Mouse (Mus musculus) forebrain, embryonic 16.5 days (tissue): ENCODE data around the gene Sec14l3. TPM values are rescaled to one million over a fixed set of nuclear protein-coding genes. Genes with fewer than 3 reads are reported as not detected.
"Not testable (repeated sequence)": the region's sequence is repeated elsewhere in the genome, so short reads cannot be mapped to it uniquely, and the experiment has no call there.

Source experiments
- ATAC-seq: fragments of 200-750 bp; cut with Nextera tagmentation; 2 replicates; pipeline ENCODE4 v1.8.0; 2017; ENCODE audit warnings: mild to moderate bottlenecking, moderate library complexity
- H3K27ac ChIP-seq: fragments of 300-500 bp; sonication (generic); 2 replicates; pipeline ENCODE4 v1.5.1; 2014; ENCODE audit warnings: low read length, control low read depth
- H3K27me3 ChIP-seq: fragments of 300-500 bp; sonication (generic); replicated peaks from 2 replicates; pipeline ENCODE4 v1.6.1; 2014; ENCODE audit warnings: low read length; ENCODE audit not compliant: control insufficient read depth, insufficient read depth
- H3K36me3 ChIP-seq: fragments of 300-500 bp; sonication (generic); 2 replicates; pipeline ENCODE4 v1.6.1; 2014; ENCODE audit not compliant: control insufficient read depth, insufficient read depth
- H3K4me1 ChIP-seq: fragments of 300-500 bp; sonication (generic); replicated peaks from 2 replicates; pipeline ENCODE4 v1.6.1; 2014; ENCODE audit warnings: low read length; ENCODE audit not compliant: control insufficient read depth, insufficient read depth
- H3K4me2 ChIP-seq: fragments of 300-500 bp; sonication (generic); 2 replicates; pipeline ENCODE4 v1.6.1; 2014; ENCODE audit warnings: mild to moderate bottlenecking, low read length, control low read depth
- H3K4me3 ChIP-seq: fragments of 300-500 bp; sonication (generic); replicated peaks from 2 replicates; pipeline ENCODE4 v1.5.1; 2014; ENCODE audit warnings: mild to moderate bottlenecking, low read length, control low read depth
- H3K9ac ChIP-seq: fragments of 300-500 bp; sonication (generic); replicated peaks from 2 replicates; pipeline ENCODE4 v1.6.1; 2014; ENCODE audit warnings: low read depth, low read length, control low read depth
- H3K9me3 ChIP-seq: fragments of 300-500 bp; sonication (generic); 2 replicates; pipeline ENCODE4 v1.6.1; 2016; ENCODE audit warnings: low read length; ENCODE audit not compliant: control insufficient read depth
- WGBS: fragments of 180-500 bp; shearing (Covaris S2); extraction: QIAGEN DNeasy Blood & Tissue Kit; methylation state at CpG from one replicate; pipeline ENCODE4 v1.1.7; 2014; 5-methylcytosine and 5-hydroxymethylcytosine counted together
- polyA plus RNA-seq: library from polyadenylated mRNA; unstranded; fragments of >200 nt; fragmentation: Nextera tagmentation; extraction: Ambion mirVana; gene quantifications from 2 replicates; pipeline ENCODE4 v1.2.1, GENCODE M21; 2015

Gene Sec14l3
- polyA plus RNA-seq, 1 experiment from 2014 or later, result 2.8 TPM

DNA sequence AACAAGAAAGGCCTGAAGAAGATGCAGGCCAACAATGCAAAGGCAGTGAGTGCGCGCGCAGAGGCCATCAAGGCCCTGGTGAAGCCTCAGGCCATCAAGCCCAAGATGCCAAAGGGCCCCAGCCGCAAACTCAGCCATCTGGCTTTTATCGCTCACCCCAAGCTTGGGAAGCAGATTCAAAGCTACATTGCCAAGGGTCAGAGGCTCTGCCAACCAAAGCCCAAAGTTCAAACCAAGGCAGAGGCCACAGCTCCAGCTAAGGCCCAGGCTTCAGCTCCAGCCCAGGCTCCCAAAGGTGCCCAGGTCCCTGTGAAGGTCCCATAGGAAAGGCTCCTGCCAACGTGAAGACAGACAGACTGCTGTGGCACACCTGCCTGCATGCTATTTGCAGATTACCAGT, 43.3 kb downstream of the Sec14l3 start:
- H3K36me3 ChIP-seq, H3K27ac ChIP-seq: not testable (repeated sequence)
- WGBS, result 93% methylated on average over 5 of the region's 6 CpGs

DNA sequence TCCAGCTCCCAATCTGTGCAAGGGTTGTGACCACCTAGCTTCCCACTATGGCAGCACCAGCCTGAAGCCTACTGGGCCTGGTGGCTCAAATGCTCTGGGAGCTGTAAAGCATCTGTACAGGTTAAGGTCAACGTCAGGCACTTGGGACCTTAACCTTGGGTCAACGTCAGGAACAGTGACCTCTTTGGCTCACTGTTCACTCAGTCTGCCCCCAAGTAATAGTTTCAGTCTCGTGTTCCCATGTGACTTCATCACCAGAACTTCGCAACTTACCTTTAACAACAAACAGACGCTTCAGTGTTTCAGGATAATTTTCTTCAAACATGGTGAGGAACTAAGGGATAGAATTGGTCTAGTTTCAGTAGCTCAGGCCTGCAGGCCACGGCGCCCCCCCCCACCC, 44.0 kb downstream of the Sec14l3 start:
- WGBS, result 85% methylated on average over 7 of the region's 7 CpGs
- Histone ChIP-seq H3K9ac (no peak overlapping the region), H3K9me3 (no peaks in the 10 kb centered on the region), H3K27me3 (no peaks in the 10 kb centered on the region), H3K36me3 (no peaks in the 10 kb centered on the region), H3K4me2 (no peak overlapping the region), H3K4me1 (no peaks in the 10 kb centered on the region), H3K27ac (no peak overlapping the region), H3K4me3 (no peak overlapping the region)
- ATAC-seq, result no peak

More for the DNA sequence above, 43.3 kb downstream of the Sec14l3 start:
- not testable (repeated sequence) for ATAC-seq, H3K9me3 ChIP-seq, H3K4me3 ChIP-seq, H3K4me1 ChIP-seq, H3K9ac ChIP-seq, H3K4me2 ChIP-seq, H3K27me3 ChIP-seq

DNA sequence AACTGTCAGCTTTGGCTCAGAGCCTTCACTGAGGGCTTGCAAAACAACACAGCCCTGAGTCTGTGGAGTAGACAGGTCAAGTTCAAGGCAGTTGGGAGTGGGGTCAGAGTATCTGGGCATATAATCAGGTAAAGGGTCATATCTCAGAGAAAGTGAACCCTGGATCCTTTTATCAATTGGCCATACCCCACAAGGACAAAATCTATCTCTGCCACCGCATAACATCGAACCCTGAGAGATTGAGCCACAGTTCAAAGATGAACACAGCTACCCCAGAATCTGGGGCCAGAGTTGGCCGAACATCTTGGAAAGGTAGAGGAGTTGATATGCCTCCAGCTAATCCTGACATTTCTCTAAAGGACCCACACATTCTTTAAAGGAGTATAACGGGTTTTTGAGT, 47.4 kb downstream of the Sec14l3 start:
- Histone ChIP-seq H3K4me2 (no peak overlapping the region), H3K9ac (no peak overlapping the region), H3K36me3 (no peaks in the 10 kb centered on the region), H3K4me3 (no peak overlapping the region), H3K4me1 (peaks cover 4% of the 10 kb centered on the region; the same call in 1 of the 2 replicates), H3K27me3 (no peaks in the 10 kb centered on the region), H3K9me3 (no peaks in the 10 kb centered on the region), H3K27ac (no peak overlapping the region)
- no peak for ATAC-seq
- 90% methylated on average over 4 of the region's 4 CpGs for WGBS

DNA sequence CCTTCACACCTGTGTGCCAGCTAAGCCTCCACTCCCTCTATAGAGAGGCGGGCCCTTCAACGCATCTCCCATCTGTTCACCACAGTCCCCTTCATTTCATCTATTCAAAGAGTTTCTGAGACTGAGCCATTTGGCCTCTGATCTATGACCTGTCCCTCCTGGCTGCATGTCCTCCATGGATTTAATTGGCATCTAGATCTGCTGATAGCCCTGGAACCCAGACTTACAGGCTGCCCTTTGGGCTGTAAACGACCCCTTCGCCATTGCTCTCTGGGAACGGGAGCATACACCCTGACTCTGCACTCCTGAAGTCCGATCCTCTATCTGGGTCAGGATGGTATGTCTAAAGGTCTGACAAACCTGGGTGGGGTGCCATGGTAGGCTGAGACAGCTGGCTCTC, 48.2 kb downstream of the Sec14l3 start:
- Histone ChIP-seq H3K36me3 (no peaks in the 10 kb centered on the region), H3K9me3 (no peaks in the 10 kb centered on the region), H3K9ac (no peak overlapping the region), H3K27me3 (no peaks in the 10 kb centered on the region), H3K4me2 (no peak overlapping the region), H3K4me1 (peaks cover 10% of the 10 kb centered on the region), H3K4me3 (no peak overlapping the region), H3K27ac (no peak overlapping the region)
- no peak for ATAC-seq
- WGBS, result 85% methylated on average over 6 of the region's 6 CpGs

DNA sequence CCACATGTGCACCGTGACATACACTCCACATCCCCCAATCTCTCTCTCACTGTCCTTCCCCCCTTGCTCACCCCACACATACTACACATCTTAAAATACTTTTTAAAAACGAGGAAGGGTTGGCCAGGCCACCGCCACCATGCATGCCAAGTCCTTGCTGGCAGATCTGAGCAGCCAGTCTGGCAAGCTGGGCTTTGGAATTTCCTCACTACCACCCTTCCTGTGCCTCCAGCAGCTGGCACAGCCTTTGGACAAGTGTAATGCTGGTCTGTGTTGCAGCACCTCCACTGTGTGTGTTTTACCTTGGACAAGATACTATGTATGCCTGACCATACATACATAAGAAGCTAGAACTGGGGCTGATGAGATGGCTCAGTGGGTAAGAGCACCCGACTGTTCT, 48.9 kb downstream of the Sec14l3 start:
- 74% methylated on average over 4 of the region's 4 CpGs for WGBS

DNA sequence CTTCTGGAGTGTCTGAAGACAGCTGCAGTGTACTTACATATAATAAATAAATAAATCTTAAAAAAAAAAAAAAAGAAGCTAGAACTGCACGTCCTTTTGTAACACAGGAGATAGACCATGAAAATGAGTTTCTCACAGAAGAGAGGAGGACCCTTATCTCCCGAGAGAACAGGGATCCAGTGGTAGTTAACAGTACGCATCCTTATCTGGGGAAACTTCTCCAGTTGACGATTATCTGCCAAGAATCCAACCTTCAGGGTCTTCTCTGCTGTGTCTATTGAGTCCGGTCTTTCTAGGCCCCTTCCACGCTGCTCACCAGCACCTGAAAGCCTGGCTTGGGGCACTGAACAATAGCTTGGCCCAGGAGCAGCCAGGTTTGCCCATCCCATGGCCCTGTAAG, 49.3 kb downstream of the Sec14l3 start:
- no peak overlapping the region for H3K4me2 ChIP-seq
- H3K9me3 ChIP-seq, result no peaks in the 10 kb centered on the region
- no peaks in the 10 kb centered on the region for H3K36me3 ChIP-seq
- WGBS, result 85% methylated on average over 6 of the region's 6 CpGs
- H3K27ac ChIP-seq, result no peak overlapping the region
- H3K9ac ChIP-seq, result no peak overlapping the region
- H3K4me3 ChIP-seq, result no peak overlapping the region
- H3K27me3 ChIP-seq, result no peaks in the 10 kb centered on the region
- peaks cover 21% of the 10 kb centered on the region for H3K4me1 ChIP-seq
- ATAC-seq, result no peak

More for the DNA sequence above, 48.9 kb downstream of the Sec14l3 start:
- Histone ChIP-seq H3K27ac (no peak overlapping the region), H3K9ac (no peak overlapping the region), H3K4me3 (no peak overlapping the region), H3K36me3 (no peaks in the 10 kb centered on the region), H3K4me1 (peaks cover 17% of the 10 kb centered on the region), H3K27me3 (no peaks in the 10 kb centered on the region), H3K4me2 (no peak overlapping the region), H3K9me3 (no peaks in the 10 kb centered on the region)
- no peak for ATAC-seq

DNA sequence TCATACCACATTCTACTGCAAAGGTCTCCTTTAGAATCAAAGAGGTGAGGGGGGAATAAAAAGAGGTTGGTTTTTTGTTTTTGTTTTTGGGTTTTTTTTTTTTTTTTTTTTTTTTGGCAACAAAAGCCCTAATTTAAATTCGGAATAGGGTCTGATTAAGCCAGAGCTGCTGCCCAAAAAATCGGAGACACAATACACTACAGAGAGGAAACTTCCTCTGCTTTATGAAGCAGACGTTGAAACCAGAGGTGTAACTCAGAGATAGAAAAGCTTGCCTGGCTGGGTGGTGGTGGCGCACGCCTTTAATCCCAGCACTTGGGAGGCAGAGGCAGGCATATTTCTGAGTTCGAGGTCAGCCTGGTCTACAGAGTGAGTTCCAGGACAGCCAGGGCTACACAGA, 49.9 kb downstream of the Sec14l3 start:
- not testable (repeated sequence) for H3K4me2 ChIP-seq, H3K9me3 ChIP-seq, H3K27me3 ChIP-seq, H3K9ac ChIP-seq, ATAC-seq, H3K36me3 ChIP-seq, H3K27ac ChIP-seq, H3K4me3 ChIP-seq
- H3K4me1 ChIP-seq, result peaks cover 22% of the 10 kb centered on the region
- 56% methylated on average over 6 of the region's 6 CpGs for WGBS

DNA sequence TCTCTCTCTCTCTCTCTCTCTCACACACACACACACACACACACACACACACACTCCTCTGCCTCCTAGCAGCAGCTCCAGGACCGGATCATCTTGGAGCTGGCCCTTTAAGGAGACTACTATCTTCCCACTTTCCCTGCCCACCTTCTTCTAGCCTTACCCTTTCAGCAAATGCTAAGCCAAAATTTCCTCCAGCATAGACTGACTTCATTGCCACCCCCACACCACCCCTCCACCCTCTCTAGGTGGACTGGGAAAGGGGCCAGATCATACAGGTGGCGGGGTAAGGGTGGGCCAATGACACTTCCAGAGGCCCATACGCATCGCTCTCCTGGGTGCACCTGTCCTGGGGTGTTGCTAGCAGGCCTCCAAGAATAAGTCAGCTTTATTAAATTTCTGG, 50.8 kb downstream of the Sec14l3 start:
- H3K4me3 ChIP-seq, result no peak overlapping the region
- peaks cover 22% of the 10 kb centered on the region for H3K4me1 ChIP-seq
- no peak overlapping the region for H3K4me2 ChIP-seq
- no peaks in the 10 kb centered on the region for H3K36me3 ChIP-seq
- no peak overlapping the region for H3K27ac ChIP-seq
- 91% methylated on average over 4 of the region's 4 CpGs for WGBS
- no peaks in the 10 kb centered on the region for H3K9me3 ChIP-seq
- H3K9ac ChIP-seq, result no peak overlapping the region
- ATAC-seq, result no peak
- H3K27me3 ChIP-seq, result no peaks in the 10 kb centered on the region; the same call in 1 of the 2 replicates

DNA sequence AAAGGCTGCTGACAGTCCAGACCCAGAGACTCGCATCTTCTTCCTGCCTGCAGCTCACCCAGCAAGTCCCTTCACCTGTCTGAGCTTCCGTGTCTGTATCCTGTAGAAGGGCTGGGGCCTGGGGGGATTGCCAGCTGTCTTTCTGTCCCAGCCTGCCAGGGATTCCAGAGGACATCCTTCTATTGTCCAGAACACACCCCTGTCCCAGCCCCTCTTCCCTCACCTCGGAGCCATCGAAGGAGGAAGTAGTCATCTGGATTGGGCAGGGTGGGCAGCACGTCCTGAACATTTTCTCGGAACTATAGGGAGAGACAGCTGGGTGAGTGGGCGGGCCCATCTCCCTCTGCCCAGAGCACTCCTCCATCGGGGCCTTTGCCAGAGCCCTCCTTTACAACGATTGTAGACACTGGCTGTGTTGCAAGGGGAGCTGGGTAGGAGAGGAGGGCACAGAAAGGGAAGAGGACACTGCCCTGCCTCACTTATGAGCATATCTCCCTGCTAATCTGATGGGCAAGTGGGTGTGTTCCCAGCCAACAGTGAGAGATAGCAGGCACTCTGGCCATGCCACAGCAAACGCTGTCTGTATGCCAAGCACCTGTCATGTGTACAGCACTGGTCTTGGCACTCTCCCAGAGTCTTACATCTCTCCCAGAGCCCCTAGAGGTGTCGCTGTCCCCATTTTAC, 52.0 kb downstream of the Sec14l3 start:
- no peaks in the 10 kb centered on the region for H3K9me3 ChIP-seq
- no peaks in the 10 kb centered on the region; the same call in 1 of the 2 replicates for H3K27me3 ChIP-seq
- H3K4me3 ChIP-seq, result no peak overlapping the region
- H3K9ac ChIP-seq, result 0 out of 2 replicates have a peak overlapping the region, but pooled peaks have one; percentile 10
- no peak overlapping the region for H3K27ac ChIP-seq
- no peaks in the 10 kb centered on the region for H3K36me3 ChIP-seq
- ATAC-seq, result no peak
- H3K4me2 ChIP-seq, result no peak overlapping the region
- H3K4me1 ChIP-seq, result peaks cover 22% of the 10 kb centered on the region
- WGBS, result 59% methylated on average over 11 of the region's 11 CpGs
